Mouse (Mus musculus): ENCODE data around the gene Tes3-ps.

The Tes3-ps gene

GRCm38 (mm10) chr13:49505776-49506175 lies 12.7 kb downstream of the Tes3-ps start:
- DNase-seq, result no peak

- DNase-seq, result no peak
Observed at GRCm38 (mm10) chr13:49507176-49507575, 14.1 kb downstream of the Tes3-ps start.

GRCm38 (mm10) chr13:49518761-49519160 lies 25.6 kb downstream of the Tes3-ps start:
- no peak for DNase-seq

GRCm38 (mm10) chr13:49526235-49526634 lies 33.1 kb downstream of the Tes3-ps start:
- DNase-seq, result no peak

GRCm38 (mm10) chr13:49530636-49531035 lies 37.5 kb downstream of the Tes3-ps start:
- no peak for DNase-seq

GRCm38 (mm10) chr13:49536946-49537345 lies 43.8 kb downstream of the Tes3-ps start:
- no peak for DNase-seq

GRCm38 (mm10) chr13:49538693-49539092 lies 45.6 kb downstream of the Tes3-ps start:
- DNase-seq, result no peak

GRCm38 (mm10) chr13:49544279-49544678 lies 51.2 kb downstream of the Tes3-ps start, which contains the start of gene Aspn:
Gene Aspn, plus strand, starts transcription at chr13:49544443.
- DNase-seq, result no peak

GRCm38 (mm10) chr13:49545646-49546045 lies 52.5 kb downstream of the Tes3-ps start:
- no peak for DNase-seq
